Mouse (Mus musculus): Measurements from ENCODE around the gene Ube4b. TPM values are rescaled to one million over a fixed set of nuclear protein-coding genes. Genes with fewer than 3 reads are reported as not detected.
A peak's percentile ranks its signal among the peaks of the same experiment; 100 is the strongest.

Ube4b gene
- polyA plus RNA-seq, 1 experiment from 2014 or later, result 28.8 TPM

- no peak overlapping the region for H3K4me2 ChIP-seq (ENCODE audit: low read length)
- no peak overlapping the region for H3K4me3 ChIP-seq (replicated peaks; ENCODE audit: low read depth, low read length)
- peaks cover 32% of the 10 kb centered on the region for H3K36me3 ChIP-seq (ENCODE audit: insufficient read depth, low read length)
- no peak for TF ChIP-seq CTCF (IDR thresholded peaks at IDR 0.05; ENCODE audit: low read depth)
- ATAC-seq (replicated peaks; ENCODE audit: low FRiP score, low read depth), result no peak
- no peaks in the 10 kb centered on the region for H3K27me3 ChIP-seq (ENCODE audit: insufficient read depth, low read length)
- no peak overlapping the region for H3K27ac ChIP-seq
- 82% methylated on average over 9 of the region's 9 CpGs for WGBS
- no peaks in the 10 kb centered on the region for H3K9me3 ChIP-seq (replicated peaks; ENCODE audit: low read length)
- DNase-seq (ENCODE audit: low spot score), result no peak
- H3K4me1 ChIP-seq (replicated peaks; ENCODE audit: insufficient read depth, low read length), result no peaks in the 10 kb centered on the region
- no peak overlapping the region for H3K9ac ChIP-seq (ENCODE audit: low read depth, low read length)
These were observed 52.6 kb downstream of the Ube4b start for GRCm38 (mm10) chr4:149373927-149374326.

GRCm38 (mm10) chr4:149373431-149373830, 53.1 kb downstream of the Ube4b start:
- 74% methylated on average over 5 of the region's 5 CpGs for WGBS
- no peak for ATAC-seq (replicated peaks; ENCODE audit: low FRiP score, low read depth)

GRCm38 (mm10) chr4:149365702-149366370, 60.7 kb downstream of the Ube4b start:
- DNase-seq (ENCODE audit: low spot score) (no peak), ATAC-seq (replicated peaks; ENCODE audit: low FRiP score, low read depth) (0 out of 2 replicates have a peak, but pooled peaks have one; percentile 49)
- H3K4me3 ChIP-seq (replicated peaks; ENCODE audit: low read depth, low read length), result no peak overlapping the region
- TF ChIP-seq CTCF (IDR thresholded peaks at IDR 0.05; ENCODE audit: low read depth), result no peak
- H3K4me1 ChIP-seq (replicated peaks; ENCODE audit: insufficient read depth, low read length), result 0 out of 2 replicates have a peak, but pooled peaks cover 4% of the 10 kb centered on the region
- no peak overlapping the region for H3K9ac ChIP-seq (ENCODE audit: low read depth, low read length)
- no peak overlapping the region for H3K27ac ChIP-seq
- no peak overlapping the region for H3K4me2 ChIP-seq (ENCODE audit: low read length)
- no peaks in the 10 kb centered on the region for H3K27me3 ChIP-seq (ENCODE audit: insufficient read depth, low read length)
- H3K9me3 ChIP-seq (replicated peaks; ENCODE audit: low read length), result no peaks in the 10 kb centered on the region
- WGBS, result 61% methylated on average over 12 of the region's 12 CpGs
- peaks cover 44% of the 10 kb centered on the region for H3K36me3 ChIP-seq (ENCODE audit: insufficient read depth, low read length)

More at GRCm38 (mm10) chr4:149373431-149373830, 53.1 kb downstream of the Ube4b start:
- Histone ChIP-seq H3K27ac (no peak overlapping the region), H3K9ac (ENCODE audit: low read depth, low read length) (no peak overlapping the region), H3K27me3 (ENCODE audit: insufficient read depth, low read length) (no peaks in the 10 kb centered on the region), H3K36me3 (ENCODE audit: insufficient read depth, low read length) (peaks cover 34% of the 10 kb centered on the region), H3K4me1 (replicated peaks; ENCODE audit: insufficient read depth, low read length) (no peaks in the 10 kb centered on the region), H3K4me3 (replicated peaks; ENCODE audit: low read depth, low read length) (no peak overlapping the region), H3K9me3 (replicated peaks; ENCODE audit: low read length) (no peaks in the 10 kb centered on the region), H3K4me2 (ENCODE audit: low read length) (no peak overlapping the region)
- peak; percentile 62 for TF ChIP-seq CTCF (IDR thresholded peaks at IDR 0.05; ENCODE audit: low read depth)
- peak; percentile 71 for DNase-seq (ENCODE audit: low spot score)

GRCm38 (mm10) chr4:149364896-149365295, 61.7 kb downstream of the Ube4b start:
- Histone ChIP-seq H3K4me1 (replicated peaks; ENCODE audit: insufficient read depth, low read length) (0 out of 2 replicates have a peak, but pooled peaks cover 4% of the 10 kb centered on the region), H3K27me3 (ENCODE audit: insufficient read depth, low read length) (no peaks in the 10 kb centered on the region), H3K36me3 (ENCODE audit: insufficient read depth, low read length) (peaks cover 51% of the 10 kb centered on the region), H3K9ac (ENCODE audit: low read depth, low read length) (no peak overlapping the region), H3K4me3 (replicated peaks; ENCODE audit: low read depth, low read length) (no peak overlapping the region), H3K9me3 (replicated peaks; ENCODE audit: low read length) (no peaks in the 10 kb centered on the region), H3K27ac (no peak overlapping the region), H3K4me2 (ENCODE audit: low read length) (no peak overlapping the region)
- ATAC-seq (replicated peaks; ENCODE audit: low FRiP score, low read depth), result no peak
- 86% methylated on average over 5 of the region's 5 CpGs for WGBS
- no peak for TF ChIP-seq CTCF (IDR thresholded peaks at IDR 0.05; ENCODE audit: low read depth)
- no peak for DNase-seq (ENCODE audit: low spot score)

GRCm38 (mm10) chr4:149361051-149361450, 65.5 kb downstream of the Ube4b start:
- 73% methylated on average over 6 of the region's 6 CpGs for whole genome bisulfite sequencing

GRCm38 (mm10) chr4:149360647-149361046, 65.9 kb downstream of the Ube4b start:
- H3K36me3 ChIP-seq (ENCODE audit: insufficient read depth, low read length), result peaks cover 51% of the 10 kb centered on the region
- no peak overlapping the region for H3K4me3 ChIP-seq (replicated peaks; ENCODE audit: low read depth, low read length)
- DNase-seq (ENCODE audit: low spot score) (no peak), ATAC-seq (replicated peaks; ENCODE audit: low FRiP score, low read depth) (no peak)
- 99% methylated on average over 5 of the region's 5 CpGs for WGBS
- H3K9ac ChIP-seq (ENCODE audit: low read depth, low read length), result no peak overlapping the region
- H3K27ac ChIP-seq, result no peak overlapping the region
- no peaks in the 10 kb centered on the region for H3K9me3 ChIP-seq (replicated peaks; ENCODE audit: low read length)
- no peaks in the 10 kb centered on the region for H3K4me1 ChIP-seq (replicated peaks; ENCODE audit: insufficient read depth, low read length)
- H3K4me2 ChIP-seq (ENCODE audit: low read length), result no peak overlapping the region
- H3K27me3 ChIP-seq (ENCODE audit: insufficient read depth, low read length), result no peaks in the 10 kb centered on the region
- TF ChIP-seq CTCF (IDR thresholded peaks at IDR 0.05; ENCODE audit: low read depth), result no peak

More at GRCm38 (mm10) chr4:149361051-149361450, 65.5 kb downstream of the Ube4b start:
- peaks cover 48% of the 10 kb centered on the region for H3K36me3 ChIP-seq (ENCODE audit: insufficient read depth, low read length)
- H3K27ac ChIP-seq, result no peak overlapping the region
- no peak overlapping the region for H3K9ac ChIP-seq (ENCODE audit: low read depth, low read length)
- no peak overlapping the region for H3K4me2 ChIP-seq (ENCODE audit: low read length)
- no peak for TF ChIP-seq CTCF (IDR thresholded peaks at IDR 0.05; ENCODE audit: low read depth)
- DNase-seq (ENCODE audit: low spot score) (no peak), ATAC-seq (replicated peaks; ENCODE audit: low FRiP score, low read depth) (no peak)
- H3K9me3 ChIP-seq (replicated peaks; ENCODE audit: low read length), result no peaks in the 10 kb centered on the region
- no peak overlapping the region for H3K4me3 ChIP-seq (replicated peaks; ENCODE audit: low read depth, low read length)
- H3K4me1 ChIP-seq (replicated peaks; ENCODE audit: insufficient read depth, low read length), result 0 out of 2 replicates have a peak, but pooled peaks cover 2% of the 10 kb centered on the region
- no peaks in the 10 kb centered on the region for H3K27me3 ChIP-seq (ENCODE audit: insufficient read depth, low read length)
